Mouse (Mus musculus) liver, embryonic 11.5 days (tissue): ENCODE measurements around the gene Gm13694. TPM values are rescaled to one million over a fixed set of nuclear protein-coding genes. Genes with fewer than 3 reads are reported as not detected.
A peak's percentile ranks its signal among the peaks of the same experiment; 100 is the strongest.
"Not testable (repeated sequence)": the region's sequence is repeated elsewhere in the genome, so short reads cannot be mapped to it uniquely, and the experiment has no call there.

ENCODE experiments used
- ATAC-seq: fragments of 200-750 bp; cut with Nextera tagmentation; replicated peaks from 2 replicates; pipeline ENCODE4 v1.8.0; 2017; ENCODE audit warnings: moderate number of reproducible peaks, mild to moderate bottlenecking, moderate TSS enrichment, moderate library complexity; ENCODE audit not compliant: low FRiP score
- DNase-seq: peaks from one replicate; pipeline ENCODE4 v3.0.0-alpha.2; 2017; ENCODE audit warnings: low spot score
- H3K27ac ChIP-seq: fragments of 300-500 bp; sonication (generic); 2 replicates; pipeline ENCODE4 v1.5.1; 2014; ENCODE audit warnings: mild to moderate bottlenecking, low read depth, low read length, control low read depth
- H3K27me3 ChIP-seq: fragments of 300-500 bp; sonication (generic); replicated peaks from 2 replicates; pipeline ENCODE4 v1.6.1; 2014; ENCODE audit warnings: low read length, mixed read lengths; ENCODE audit not compliant: control insufficient read depth, insufficient read depth
- H3K36me3 ChIP-seq: fragments of 300-500 bp; sonication (generic); 2 replicates; pipeline ENCODE4 v1.6.1; 2014; ENCODE audit warnings: mild to moderate bottlenecking, low read length, moderate library complexity, mixed read lengths; ENCODE audit not compliant: control insufficient read depth, insufficient read depth
- H3K4me1 ChIP-seq: fragments of 300-500 bp; sonication (generic); replicated peaks from 2 replicates; pipeline ENCODE4 v1.6.1; 2014; ENCODE audit warnings: low read length, mixed read lengths; ENCODE audit not compliant: control insufficient read depth, insufficient read depth
- H3K4me2 ChIP-seq: fragments of 300-500 bp; sonication (generic); 2 replicates; pipeline ENCODE4 v1.6.1; 2014; ENCODE audit warnings: mild to moderate bottlenecking, control low read depth, moderate library complexity
- H3K4me3 ChIP-seq: fragments of 300-500 bp; sonication (generic); 2 replicates; pipeline ENCODE4 v1.5.1; 2014; ENCODE audit warnings: low read depth, low read length, control low read depth
- H3K9ac ChIP-seq: fragments of 300-500 bp; sonication (generic); 2 replicates; pipeline ENCODE4 v1.6.1; 2014; ENCODE audit warnings: low read depth, low read length, control low read depth
- H3K9me3 ChIP-seq: fragments of 300-500 bp; sonication (generic); 2 replicates; pipeline ENCODE4 v1.6.1; 2016; ENCODE audit warnings: low read length, inconsistent platforms, mixed read lengths; ENCODE audit not compliant: control insufficient read depth
- WGBS: fragments of 180-500 bp; shearing (Covaris S2); extraction: QIAGEN DNeasy Blood & Tissue Kit; methylation state at CpG from one replicate; pipeline ENCODE4 v1.1.7; 2014; 5-methylcytosine and 5-hydroxymethylcytosine counted together
- polyA plus RNA-seq: library from polyadenylated mRNA; unstranded; fragments of >200 nt; fragmentation: Nextera tagmentation; extraction: Ambion mirVana; gene quantifications from 2 replicates; pipeline ENCODE4 v1.2.1, GENCODE M21; 2014

Gene Gm13694
- polyA plus RNA-seq = not detected in 2 replicates

DNA sequence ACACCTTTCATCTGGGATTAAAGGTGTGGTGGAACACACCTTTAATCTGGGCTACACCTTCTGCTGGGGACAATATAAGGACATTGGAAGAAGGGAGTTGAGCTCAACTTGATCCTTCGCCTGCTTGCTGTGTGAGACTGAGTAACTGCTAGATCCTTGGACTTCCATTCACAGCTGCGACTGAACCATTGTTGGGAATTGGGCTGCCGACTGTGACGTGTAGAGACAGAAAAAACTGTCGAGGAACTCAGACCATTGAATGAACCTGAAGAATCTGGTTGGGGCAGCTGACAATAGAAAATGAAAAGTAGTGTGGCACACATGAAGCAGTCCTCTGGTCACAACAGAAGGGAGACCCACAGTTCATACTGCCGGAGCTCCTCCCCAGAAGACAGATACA, at the start of gene Gm13694:
TSS of gene Gm13694 (plus strand) at position 301 of the 400 bp plus-strand sequence.
- H3K9me3 ChIP-seq, H3K9ac ChIP-seq, DNase-seq, H3K4me1 ChIP-seq, H3K27me3 ChIP-seq, H3K4me2 ChIP-seq, H3K4me3 ChIP-seq, ATAC-seq, H3K36me3 ChIP-seq, H3K27ac ChIP-seq: not testable (repeated sequence)
- WGBS = no CpG with 5 or more reads among the region's 6 CpGs

DNA sequence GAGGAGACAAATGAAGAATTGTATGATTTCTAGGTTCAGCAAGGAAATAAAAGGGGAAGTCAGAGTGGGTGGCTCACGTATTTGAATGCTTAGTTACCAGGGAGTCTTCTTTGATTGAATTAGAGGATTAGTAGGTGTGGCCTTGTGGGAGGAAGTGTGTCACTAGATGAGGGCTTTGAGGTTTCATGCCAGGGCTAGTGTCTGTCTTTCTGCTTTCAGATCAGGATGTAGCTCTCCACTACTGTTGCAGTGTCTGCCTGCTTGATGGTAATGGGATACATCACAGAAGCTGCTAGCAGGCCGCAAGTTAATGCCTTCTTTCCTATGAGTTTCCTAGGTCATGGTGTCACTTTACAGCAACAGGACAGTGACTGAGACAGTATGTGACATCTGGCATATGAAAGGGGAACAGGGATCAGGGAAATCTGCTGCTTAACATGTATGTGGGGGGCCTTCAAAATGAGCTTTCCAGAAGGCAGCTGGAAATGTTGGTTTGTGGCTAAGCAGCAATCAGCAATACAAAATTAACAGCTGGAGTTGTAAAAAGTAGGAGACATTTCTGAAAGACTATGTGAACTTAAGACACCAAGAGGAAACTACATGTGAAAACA, 49.1 kb upstream of the Gm13694 start:
- Histone ChIP-seq H3K4me1 (no peaks in the 10 kb centered on the region), H3K9me3 (no peaks in the 10 kb centered on the region), H3K27ac (no peak overlapping the region), H3K9ac (no peak overlapping the region), H3K36me3 (no peaks in the 10 kb centered on the region), H3K4me3 (no peak overlapping the region), H3K27me3 (no peaks in the 10 kb centered on the region), H3K4me2 (no peak overlapping the region)
- 41% methylated on average over 2 of the region's 2 CpGs for WGBS
- DNase-seq (no peak), ATAC-seq (no peak)

GRCm38 (mm10) chr2:83940931-83941361, 37.8 kb upstream of the Gm13694 start, which contains the start of gene Zswim2:
Gene Zswim2 (minus strand): TSS chr2:83941228.
- peak; percentile 48 for DNase-seq
- Histone ChIP-seq H3K4me3 (peak within 1 kb of the TSS; percentile 28), H3K9me3 (no peaks in the 10 kb centered on the region)

DNA sequence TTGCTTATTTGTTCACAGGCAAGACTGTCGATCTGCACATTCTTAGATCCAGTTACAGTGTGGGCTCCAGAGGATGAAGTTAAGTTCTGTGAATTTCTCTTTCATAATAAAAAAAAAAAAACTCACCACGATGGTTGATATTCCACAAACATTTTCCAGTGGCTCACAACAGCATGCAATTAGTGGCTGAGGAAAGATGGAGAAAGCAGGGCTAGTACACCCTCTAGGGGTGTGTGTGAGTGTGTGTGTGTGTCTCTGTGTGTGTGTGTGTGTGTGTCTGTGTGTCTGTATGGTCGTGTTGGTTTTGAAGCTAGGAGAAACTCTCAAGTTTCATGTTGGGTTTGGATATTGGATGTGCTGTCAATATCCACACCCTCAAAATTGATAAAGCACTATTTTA, 37.4 kb upstream of the Gm13694 start:
- no peaks in the 10 kb centered on the region for H3K9me3 ChIP-seq
- no peak overlapping the region for H3K4me3 ChIP-seq
- WGBS = 41% methylated on average over 3 of the region's 3 CpGs
- no peak overlapping the region for H3K9ac ChIP-seq
- no peak for ATAC-seq
- H3K27ac ChIP-seq = no peak overlapping the region
- no peaks in the 10 kb centered on the region for H3K36me3 ChIP-seq
- DNase-seq = no peak
- no peaks in the 10 kb centered on the region for H3K27me3 ChIP-seq
- H3K4me2 ChIP-seq = peak overlapping the region; percentile 52
- no peaks in the 10 kb centered on the region; the same call in 1 of the 2 replicates for H3K4me1 ChIP-seq

More at GRCm38 (mm10) chr2:83940931-83941361, 37.8 kb upstream of the Gm13694 start, which contains the start of gene Zswim2:
- ATAC-seq = peak; percentile 72
- H3K9ac ChIP-seq = no peak within 1 kb of the TSS
- no peak within 1 kb of the TSS for H3K27ac ChIP-seq
- 1% methylated on average over 20 of the region's 20 CpGs for WGBS
- H3K36me3 ChIP-seq = no peaks in the 10 kb centered on the region
- peak within 1 kb of the TSS; percentile 52 for H3K4me2 ChIP-seq
- no peaks in the 10 kb centered on the region; the same call in 1 of the 2 replicates for H3K4me1 ChIP-seq
- H3K27me3 ChIP-seq = no peaks in the 10 kb centered on the region

- ATAC-seq = no peak
- Histone ChIP-seq H3K27me3 (no peaks in the 10 kb centered on the region), H3K36me3 (no peaks in the 10 kb centered on the region), H3K4me1 (no peaks in the 10 kb centered on the region; the same call in 1 of the 2 replicates), H3K9me3 (no peaks in the 10 kb centered on the region), H3K9ac (no peak overlapping the region), H3K4me2 (no peak overlapping the region), H3K4me3 (no peak overlapping the region), H3K27ac (no peak overlapping the region)
- 32% methylated on average over 4 of the region's 4 CpGs for WGBS
- DNase-seq = no peak
Measured at GRCm38 (mm10) chr2:83941792-83942191, 36.9 kb upstream of the Gm13694 start.

DNA sequence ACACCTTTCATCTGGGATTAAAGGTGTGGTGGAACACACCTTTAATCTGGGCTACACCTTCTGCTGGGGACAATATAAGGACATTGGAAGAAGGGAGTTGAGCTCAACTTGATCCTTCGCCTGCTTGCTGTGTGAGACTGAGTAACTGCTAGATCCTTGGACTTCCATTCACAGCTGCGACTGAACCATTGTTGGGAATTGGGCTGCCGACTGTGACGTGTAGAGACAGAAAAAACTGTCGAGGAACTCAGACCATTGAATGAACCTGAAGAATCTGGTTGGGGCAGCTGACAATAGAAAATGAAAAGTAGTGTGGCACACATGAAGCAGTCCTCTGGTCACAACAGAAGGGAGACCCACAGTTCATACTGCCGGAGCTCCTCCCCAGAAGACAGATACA, 23.3 kb upstream of the Gm13694 start, which contains the start of gene Gm13698:
TSS of gene Gm13698 (plus strand) at position 301 of the 400 bp plus-strand sequence.
- no CpG with 5 or more reads among the region's 6 CpGs for WGBS
- H3K9ac ChIP-seq, H3K4me1 ChIP-seq, ATAC-seq, H3K4me2 ChIP-seq, H3K27ac ChIP-seq, DNase-seq, H3K4me3 ChIP-seq, H3K36me3 ChIP-seq, H3K27me3 ChIP-seq, H3K9me3 ChIP-seq: not testable (repeated sequence)

- not testable (repeated sequence) for H3K9me3 ChIP-seq, H3K36me3 ChIP-seq, ATAC-seq, H3K9ac ChIP-seq, DNase-seq, H3K4me2 ChIP-seq, H3K27me3 ChIP-seq, H3K4me3 ChIP-seq, H3K4me1 ChIP-seq, H3K27ac ChIP-seq
- WGBS = no CpG with 5 or more reads among the region's 6 CpGs
Measured at GRCm38 (mm10) chr2:83961203-83961602, 17.5 kb upstream of the Gm13694 start, which contains the start of gene Gm13693. Gene Gm13693 (plus strand): TSS chr2:83961503.

DNA sequence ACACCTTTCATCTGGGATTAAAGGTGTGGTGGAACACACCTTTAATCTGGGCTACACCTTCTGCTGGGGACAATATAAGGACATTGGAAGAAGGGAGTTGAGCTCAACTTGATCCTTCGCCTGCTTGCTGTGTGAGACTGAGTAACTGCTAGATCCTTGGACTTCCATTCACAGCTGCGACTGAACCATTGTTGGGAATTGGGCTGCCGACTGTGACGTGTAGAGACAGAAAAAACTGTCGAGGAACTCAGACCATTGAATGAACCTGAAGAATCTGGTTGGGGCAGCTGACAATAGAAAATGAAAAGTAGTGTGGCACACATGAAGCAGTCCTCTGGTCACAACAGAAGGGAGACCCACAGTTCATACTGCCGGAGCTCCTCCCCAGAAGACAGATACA, 11.7 kb upstream of the Gm13694 start, which contains the start of gene Gm13695:
TSS of gene Gm13695 (plus strand) at position 301 of the 400 bp plus-strand sequence.
- DNase-seq, H3K4me2 ChIP-seq, H3K4me3 ChIP-seq, H3K4me1 ChIP-seq, H3K27ac ChIP-seq, H3K27me3 ChIP-seq, H3K9me3 ChIP-seq, ATAC-seq, H3K9ac ChIP-seq, H3K36me3 ChIP-seq: not testable (repeated sequence)
- no CpG with 5 or more reads among the region's 6 CpGs for WGBS

GRCm38 (mm10) chr2:83972823-83973222, 5.9 kb upstream of the Gm13694 start, which contains the start of gene Gm13696:
Gene Gm13696 (plus strand): TSS chr2:83973123.
- not testable (repeated sequence) for ATAC-seq, H3K9ac ChIP-seq, H3K36me3 ChIP-seq, H3K4me2 ChIP-seq, DNase-seq, H3K27ac ChIP-seq, H3K4me1 ChIP-seq, H3K27me3 ChIP-seq, H3K9me3 ChIP-seq, H3K4me3 ChIP-seq
- no CpG with 5 or more reads among the region's 6 CpGs for WGBS
